Mouse (Mus musculus) embryo, embryonic 10 days (tissue): ENCODE results near the gene Mmp27.

Experiments used
- DNase-seq: peaks from one replicate; pipeline ENCODE4 v3.0.0-alpha.2; 2015; ENCODE audit warnings: low spot score

Gene Mmp27

DNA sequence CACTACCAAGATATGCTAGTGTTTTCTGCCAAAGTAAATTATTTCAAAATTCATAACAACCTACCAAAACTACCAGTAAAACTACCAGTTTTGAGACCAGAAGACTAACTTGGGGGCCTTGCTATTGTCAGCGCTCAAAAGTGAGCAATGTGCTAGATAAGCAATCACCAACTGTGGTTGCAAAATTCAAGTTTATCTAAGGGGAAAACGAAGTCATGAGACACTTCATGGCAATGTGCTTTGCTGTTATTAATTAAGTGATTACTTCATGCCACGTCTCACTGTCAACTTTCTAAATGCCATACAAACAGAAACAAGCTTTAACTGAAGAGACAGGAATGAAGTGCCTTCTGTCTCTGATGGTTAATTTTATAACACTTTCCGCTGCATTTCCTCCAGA, at the start of gene Mmp27:
Mmp27 (plus strand) TSS at position 235 of the 400 bp plus-strand sequence.
- DNase-seq = no peak

DNA sequence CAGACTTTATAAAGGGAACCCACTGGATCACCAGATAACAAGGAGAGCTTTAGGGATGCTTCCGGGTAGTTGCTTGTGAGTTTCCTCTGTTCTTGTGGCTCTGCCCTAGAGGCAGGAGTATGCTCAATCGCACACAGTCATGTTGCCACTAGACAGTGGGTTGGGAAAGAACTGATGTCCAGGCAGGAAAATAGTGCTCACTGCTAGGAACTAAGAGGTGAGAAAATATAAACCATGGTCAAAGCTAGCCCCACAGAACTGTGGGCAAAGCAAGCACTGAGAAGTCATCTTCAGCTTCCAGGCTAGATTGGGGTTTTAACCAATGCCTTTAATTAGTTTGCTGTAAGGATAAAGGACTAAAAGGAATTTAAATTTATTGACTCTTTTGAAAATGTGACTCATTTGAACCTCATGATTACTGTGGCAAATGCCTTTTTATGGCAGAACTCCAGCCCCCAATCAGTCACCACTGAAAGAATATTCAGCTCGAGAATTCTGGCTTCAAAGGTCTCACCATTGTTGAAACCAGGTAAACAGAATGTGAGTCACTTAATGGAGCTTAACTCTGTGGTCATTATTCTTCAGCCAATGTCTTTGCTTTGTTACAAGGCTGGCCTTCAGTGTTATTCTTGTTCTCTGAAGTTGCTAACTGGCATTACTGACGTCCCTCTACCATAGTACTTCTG, 44.8 kb upstream of the Mmp27 start:
- no peak for DNase-seq

- DNase-seq = no peak
Observed at GRCm38 (mm10) chr9:7542763-7543162, 28.4 kb upstream of the Mmp27 start.

DNA sequence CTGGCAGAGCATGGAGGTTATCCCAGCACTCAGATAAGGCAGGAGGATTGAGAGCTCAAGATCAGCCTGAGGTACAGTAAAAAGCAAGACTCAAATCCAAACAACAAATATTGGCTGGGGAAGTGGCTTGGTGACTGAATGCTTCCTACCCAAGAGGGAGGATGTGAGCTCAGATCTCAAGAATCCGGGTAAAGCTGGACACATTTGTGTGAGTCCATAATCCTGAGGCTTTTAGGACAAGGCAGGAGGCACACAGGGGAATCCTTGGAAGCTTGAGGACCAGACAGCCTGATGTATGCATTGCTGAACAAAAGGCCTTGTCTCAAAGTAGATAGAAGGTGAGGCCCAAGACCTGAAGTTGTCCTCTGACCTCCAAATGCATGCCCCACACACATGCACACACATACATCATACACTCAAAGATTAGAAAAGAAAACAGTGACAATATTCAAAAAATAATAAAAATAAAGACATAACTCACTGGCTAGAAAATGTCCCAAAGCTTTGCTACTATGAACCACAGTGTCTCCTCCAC, 26.2 kb upstream of the Mmp27 start:
- DNase-seq = no peak

DNA sequence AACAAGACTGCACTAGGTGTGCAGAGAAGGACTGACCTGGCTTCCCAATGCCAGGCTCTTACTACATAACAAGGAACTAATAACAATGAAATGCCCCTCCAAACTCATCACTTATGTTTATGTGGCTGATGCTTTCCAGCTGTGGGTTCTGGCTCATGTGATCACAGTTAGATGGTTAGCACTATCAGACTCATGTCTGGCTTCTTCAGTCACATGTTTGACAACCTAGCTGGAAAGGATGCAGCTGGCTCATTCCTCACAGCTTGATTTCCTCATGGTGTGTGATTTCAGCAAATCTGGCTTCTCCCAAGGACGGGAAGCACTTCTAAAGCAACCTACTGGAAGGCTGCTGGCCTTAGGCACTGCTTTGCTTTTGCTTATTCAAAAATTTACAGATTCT, 25.7 kb upstream of the Mmp27 start:
- peak; percentile 55 for DNase-seq

- no peak for DNase-seq
Observed at GRCm38 (mm10) chr9:7545920-7546319, 25.3 kb upstream of the Mmp27 start.

DNA sequence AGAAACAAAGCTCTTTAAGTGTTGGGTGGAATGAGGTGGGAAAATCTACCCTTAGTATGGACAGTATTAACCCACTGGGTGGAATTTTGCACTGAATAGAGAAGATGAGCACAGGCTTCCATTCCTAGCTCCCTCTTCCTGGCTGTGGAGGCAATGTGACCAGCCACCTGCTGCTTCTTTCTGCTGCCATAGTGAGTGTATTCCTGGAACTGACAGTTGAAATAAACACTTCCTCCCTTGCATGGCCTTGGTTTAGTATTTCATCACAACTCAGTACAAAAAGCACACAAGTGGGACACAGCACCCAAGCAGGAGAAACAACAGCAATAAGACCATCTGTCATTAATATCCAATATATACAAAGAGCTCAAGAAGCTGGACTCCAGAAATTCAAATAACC, 19.3 kb upstream of the Mmp27 start:
- DNase-seq = no peak

DNA sequence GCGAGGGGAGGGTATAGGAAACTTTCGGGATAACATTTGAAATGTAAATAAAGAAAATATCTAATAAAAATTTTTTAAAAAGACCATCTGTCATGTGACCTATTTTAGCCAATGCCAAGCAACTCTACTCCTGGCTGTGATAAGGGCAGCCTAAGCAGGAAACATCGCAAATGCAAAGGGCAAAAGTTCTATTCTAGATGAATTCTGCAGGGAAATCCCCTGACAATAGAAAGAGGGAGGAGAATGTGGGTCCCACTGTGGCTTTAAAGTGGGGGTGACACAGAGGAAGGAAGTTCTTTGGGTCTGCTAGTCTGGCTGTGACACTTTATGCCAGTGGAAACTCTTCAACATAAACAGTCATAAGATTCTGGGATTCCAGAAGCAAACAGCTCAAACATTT, 17.7 kb upstream of the Mmp27 start:
- no peak for DNase-seq

- peak; percentile 14 for DNase-seq
Observed at GRCm38 (mm10) chr9:7554382-7554781, 16.8 kb upstream of the Mmp27 start.

- DNase-seq = no peak
Observed at GRCm38 (mm10) chr9:7558221-7559017, 12.8 kb upstream of the Mmp27 start, which contains the start of gene Mmp8. Mmp8 (plus strand) TSS chr9:7558456.

GRCm38 (mm10) chr9:7560026-7560425, 11.2 kb upstream of the Mmp27 start:
- DNase-seq = no peak

GRCm38 (mm10) chr9:7567376-7567775, 3.8 kb upstream of the Mmp27 start:
- DNase-seq = no peak

DNA sequence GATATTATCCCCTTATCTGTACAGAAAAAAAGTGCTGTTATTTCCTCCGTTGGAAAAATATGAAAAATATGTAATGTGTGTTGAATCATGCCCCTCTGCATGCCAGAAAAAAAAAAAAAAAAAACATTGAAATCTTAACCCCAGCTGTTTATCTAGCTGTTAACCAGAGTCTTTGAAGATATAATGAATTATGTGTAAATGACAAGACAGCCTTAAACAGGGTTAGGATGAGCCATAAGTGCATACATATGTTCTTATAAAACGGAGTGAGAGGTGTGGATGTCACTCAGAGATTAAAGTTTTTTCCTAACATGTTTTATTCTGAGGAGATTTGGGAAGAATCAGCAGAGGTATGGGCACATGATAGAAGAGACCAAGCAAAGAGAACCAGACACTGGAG, 3.3 kb upstream of the Mmp27 start:
- no peak for DNase-seq

- DNase-seq = no peak
Observed at GRCm38 (mm10) chr9:7570485-7570884, 711 bp upstream of the Mmp27 start.

DNA sequence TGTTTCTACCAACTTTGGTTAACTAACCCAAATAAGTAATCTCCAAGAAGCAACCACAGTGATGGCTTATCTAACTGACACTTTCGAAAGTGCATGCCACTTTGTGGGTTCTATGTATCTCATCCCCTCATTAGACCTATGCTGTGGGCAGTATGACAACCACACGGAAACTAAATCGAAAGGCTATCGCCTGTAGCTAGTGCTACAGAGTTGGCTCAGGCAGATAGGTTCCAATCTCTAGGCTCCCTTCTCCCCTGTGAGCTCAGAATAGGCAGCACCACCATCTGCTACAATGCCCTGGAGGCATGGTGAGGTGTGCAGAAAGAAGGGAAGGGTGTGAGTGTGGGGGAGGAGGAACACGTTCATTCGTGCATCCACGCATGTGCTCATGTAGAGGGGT, 992 bp downstream of the Mmp27 start:
- DNase-seq = no peak

GRCm38 (mm10) chr9:7572663-7573308, 1.6 kb downstream of the Mmp27 start:
- DNase-seq = no peak

GRCm38 (mm10) chr9:7575526-7575925, 4.3 kb downstream of the Mmp27 start:
- DNase-seq = no peak

- no peak for DNase-seq
Observed at GRCm38 (mm10) chr9:7577371-7577770, 6.2 kb downstream of the Mmp27 start.

DNA sequence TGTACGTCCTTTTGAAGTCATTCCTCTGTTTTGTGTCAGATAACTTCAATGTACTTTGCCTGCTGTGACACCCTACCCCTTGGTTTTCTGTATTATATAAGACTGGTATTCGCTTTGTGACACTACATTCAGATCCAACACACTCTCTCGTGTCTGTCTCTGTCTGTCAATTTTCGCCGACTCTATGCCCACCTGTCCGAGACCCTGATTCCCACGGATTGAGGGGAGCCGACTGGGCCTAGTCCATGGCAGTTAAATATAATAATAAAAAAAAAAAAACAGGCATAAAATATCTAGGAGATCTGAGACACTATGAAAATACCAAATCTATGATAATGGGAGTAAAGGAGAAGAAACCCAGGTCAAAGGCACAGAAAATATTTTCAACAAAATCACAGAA, 18.9 kb downstream of the Mmp27 start:
- no peak for DNase-seq

DNA sequence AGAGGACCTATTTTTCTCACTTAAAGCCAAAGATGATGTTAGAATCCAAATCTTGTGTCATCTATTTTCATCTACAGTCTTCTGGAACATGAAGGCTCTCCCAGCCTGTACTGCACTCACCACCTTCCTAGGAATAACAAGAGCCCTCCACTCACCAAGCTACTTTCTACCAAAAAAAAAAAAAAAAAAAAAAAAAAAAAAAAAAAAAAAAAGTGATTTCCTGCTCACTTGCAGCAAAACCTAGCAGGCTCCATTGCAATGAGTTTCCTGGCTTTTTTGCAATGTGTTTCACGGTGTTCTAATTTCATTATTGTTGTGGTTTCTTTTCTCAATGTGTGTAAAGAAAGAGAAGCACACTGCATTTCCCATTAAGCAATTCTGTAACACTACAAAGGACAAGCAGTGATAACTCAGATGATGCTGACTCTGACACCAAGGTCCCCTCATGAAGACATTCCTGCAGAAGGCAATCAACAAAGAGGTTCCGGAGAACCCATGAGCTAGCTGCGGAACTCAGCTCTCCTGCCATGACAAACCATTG, 22.1 kb downstream of the Mmp27 start:
- DNase-seq = no peak

- peak; percentile 92 for DNase-seq
Observed at GRCm38 (mm10) chr9:7594816-7595540, 23.8 kb downstream of the Mmp27 start.
